Mouse (Mus musculus): ENCODE data around the gene Aqr.

The Aqr gene

GRCm38 (mm10) chr2:114133355-114133754 lies 53.5 kb downstream of the Aqr start:
- DNase-seq = no peak

DNA sequence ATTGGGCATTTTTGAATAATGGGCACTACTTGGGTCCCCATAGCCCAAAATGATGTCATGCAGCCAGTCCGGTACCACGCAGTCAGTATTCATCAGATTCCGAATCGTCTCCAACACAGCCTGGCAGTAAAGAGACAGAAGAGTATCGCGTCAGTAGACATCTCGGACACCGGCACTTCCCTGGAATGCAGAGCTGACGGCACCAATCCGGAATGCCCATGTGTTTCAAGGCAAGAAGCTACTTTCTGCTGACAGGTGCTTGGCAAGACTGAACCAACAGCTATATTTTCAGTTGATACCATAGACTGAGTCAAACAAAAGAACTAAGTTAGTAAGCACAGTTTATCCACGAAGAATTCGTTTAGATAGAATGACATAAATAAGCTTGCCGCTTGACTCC lies 56.2 kb downstream of the Aqr start:
- no peak for DNase-seq

- DNase-seq = no peak
These were observed 63.5 kb downstream of the Aqr start for GRCm38 (mm10) chr2:114123304-114123703.

- peak; percentile 35 for DNase-seq
These were observed 67.4 kb downstream of the Aqr start for GRCm38 (mm10) chr2:114119451-114119850.

- no peak for DNase-seq
These were observed 69.2 kb downstream of the Aqr start for GRCm38 (mm10) chr2:114117665-114118064.

DNA sequence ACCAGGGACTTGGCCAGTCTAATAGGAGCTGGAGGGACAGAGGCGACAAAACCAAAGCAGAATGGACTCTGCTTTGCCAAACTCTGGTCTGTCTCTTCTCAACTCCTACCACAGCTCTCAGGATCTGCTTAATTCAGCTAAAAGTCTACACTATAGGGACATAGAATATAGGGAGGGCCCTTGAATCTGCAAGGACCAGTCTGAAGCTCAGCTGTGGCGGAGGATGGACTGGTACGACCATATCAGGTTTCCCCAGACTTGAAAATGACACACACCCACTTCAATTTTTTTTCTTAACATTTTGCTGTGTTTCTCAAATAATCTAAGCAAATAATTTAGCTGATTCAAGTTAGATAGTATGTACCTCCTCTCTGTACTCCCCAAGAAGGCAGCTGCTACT lies 69.6 kb downstream of the Aqr start:
- no peak for DNase-seq

GRCm38 (mm10) chr2:114115563-114115962 lies 71.3 kb downstream of the Aqr start:
- DNase-seq = no peak

- no peak for DNase-seq
These were observed 79.2 kb downstream of the Aqr start for GRCm38 (mm10) chr2:114107288-114108278.

DNA sequence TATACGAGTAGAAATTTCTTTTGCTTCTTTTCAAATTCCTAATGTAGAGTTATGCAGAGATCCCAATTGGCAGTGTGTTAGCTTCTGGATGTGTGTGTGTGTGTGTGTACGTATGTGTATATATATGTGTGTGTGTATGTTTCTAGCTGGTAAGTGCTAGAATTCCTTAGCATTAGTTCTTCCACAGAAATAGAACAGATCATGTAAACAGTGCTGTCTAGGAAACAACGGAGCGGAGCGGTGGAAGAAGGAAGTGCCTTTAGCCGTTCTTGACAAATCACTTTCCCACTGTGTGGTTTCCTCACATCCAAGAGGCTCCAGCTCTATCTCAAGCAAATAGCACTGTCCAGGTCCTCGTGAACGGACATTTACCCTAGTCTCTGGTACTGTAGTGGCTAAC lies 80.4 kb downstream of the Aqr start:
- no peak for DNase-seq

DNA sequence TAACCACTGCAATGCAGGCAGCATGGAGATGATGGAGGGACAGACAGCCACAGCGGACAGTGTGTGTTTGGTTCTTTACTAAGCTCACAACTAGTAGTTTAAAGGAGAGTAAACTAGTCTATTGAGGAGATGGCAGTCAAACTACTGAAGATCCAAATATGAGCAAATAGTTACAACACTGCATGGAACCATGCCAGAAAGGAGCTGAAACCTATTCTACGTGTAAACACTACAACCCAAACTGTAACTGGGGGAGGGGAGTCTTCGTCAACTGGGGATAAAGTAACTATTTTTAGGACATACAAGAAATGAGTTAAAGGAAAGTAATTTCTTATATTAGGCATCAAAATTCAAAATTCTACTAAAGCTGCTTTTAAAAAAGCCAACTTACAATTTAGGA lies 84.4 kb downstream of the Aqr start:
- no peak for DNase-seq

GRCm38 (mm10) chr2:114100834-114101233 lies 86.0 kb downstream of the Aqr start:
- no peak for DNase-seq

DNA sequence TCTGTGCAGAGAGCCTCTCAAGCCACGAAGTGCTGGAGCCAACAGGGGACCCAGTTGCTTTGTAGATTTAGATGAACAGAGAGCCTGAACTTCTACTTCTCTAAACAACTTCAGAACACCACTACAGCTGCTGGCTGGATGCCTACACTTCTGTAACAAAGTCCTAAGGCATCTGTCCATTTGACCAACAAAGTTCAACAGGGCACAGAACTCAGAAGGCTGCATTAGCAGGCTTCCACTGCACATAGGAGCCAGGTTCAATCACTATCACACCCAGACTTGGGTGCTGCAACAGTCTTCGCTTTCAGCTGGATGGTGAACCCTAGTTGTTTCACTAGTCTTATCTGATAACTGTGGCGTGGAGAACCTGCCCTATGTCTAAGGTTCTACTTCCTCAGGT lies 87.0 kb downstream of the Aqr start:
- no peak for DNase-seq

- no peak for DNase-seq
These were observed 87.7 kb downstream of the Aqr start for GRCm38 (mm10) chr2:114099109-114099508.

GRCm38 (mm10) chr2:114097627-114098026 lies 89.2 kb downstream of the Aqr start:
- no peak for DNase-seq

DNA sequence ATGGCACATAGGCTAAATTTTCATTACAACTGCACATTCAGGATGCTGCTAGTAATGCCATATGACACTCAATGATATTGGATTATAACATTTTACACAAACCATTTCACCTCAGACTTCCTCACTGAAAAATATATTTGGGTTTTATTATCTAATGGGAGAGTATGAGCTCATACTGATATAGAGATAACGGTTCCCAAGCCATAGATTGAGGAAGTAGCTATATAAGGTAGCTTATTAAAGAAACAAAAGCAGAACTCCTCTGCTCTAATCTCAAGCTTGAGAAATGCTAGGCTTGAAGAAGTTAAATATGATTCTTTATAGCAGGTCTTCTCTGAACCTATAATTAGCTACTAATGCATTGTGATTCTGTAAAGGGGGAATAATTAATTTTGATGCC lies 90.3 kb downstream of the Aqr start:
- no peak for DNase-seq

DNA sequence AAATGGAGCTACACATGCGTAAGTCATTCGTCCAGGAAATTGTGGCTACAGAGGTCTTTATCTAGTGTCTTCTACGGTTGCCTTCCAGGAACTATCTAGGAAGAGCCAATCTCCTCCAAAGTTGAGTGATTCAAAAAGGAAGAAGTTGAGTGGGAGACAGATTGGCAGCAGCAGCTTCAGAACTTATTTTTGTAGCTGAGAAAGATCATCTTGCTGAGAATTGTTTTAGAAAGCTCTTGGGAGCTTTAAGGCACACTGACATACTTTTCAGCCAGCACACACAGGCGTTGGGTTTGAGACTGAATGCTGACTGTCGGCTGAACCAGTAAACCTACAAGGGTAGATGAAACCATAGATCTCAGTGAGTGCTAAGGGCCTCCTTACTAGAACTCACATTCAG lies 91.5 kb downstream of the Aqr start:
- no peak for DNase-seq

DNA sequence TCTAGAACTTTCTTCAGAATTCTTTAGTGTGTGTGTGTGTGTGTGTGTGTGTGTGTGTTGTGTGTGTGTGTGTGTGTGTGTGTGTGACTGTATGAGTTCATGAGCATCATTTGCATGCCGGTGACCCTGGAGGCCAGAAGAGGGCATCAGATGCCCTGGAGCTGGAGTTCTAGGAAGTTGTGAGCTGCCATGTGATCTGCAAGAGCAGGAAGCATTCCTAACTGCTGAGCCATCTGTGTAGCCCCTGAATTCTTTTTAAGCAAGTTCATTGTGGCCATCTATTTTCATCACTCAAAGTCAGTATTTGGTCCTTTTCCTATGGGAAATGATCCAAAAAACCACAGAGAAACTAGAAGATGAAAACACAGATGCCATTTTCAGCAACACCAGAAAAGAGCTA lies 92.1 kb downstream of the Aqr start:
- no peak for DNase-seq

DNA sequence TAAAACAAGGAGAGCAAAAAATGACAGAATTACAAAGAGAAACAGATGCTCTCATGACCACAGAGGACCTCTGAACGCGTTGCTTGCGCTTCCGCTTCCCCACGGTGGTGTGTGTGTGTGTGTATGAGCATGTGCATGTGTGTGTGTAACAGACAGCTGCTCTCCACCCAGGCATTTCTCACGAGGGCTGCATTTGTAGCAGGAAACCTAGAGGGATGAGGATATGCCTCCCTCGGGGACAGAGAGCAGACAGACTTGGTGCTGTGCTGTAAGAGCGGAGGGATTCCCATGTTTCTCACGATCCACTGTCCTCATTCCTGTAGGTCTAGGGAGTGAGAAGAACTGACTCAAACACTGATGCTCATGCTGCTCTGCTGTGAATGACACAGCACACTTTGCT lies 93.2 kb downstream of the Aqr start:
- DNase-seq = no peak

- peak; percentile 50 for DNase-seq
These were observed 97.0 kb downstream of the Aqr start for GRCm38 (mm10) chr2:114089862-114090261.

GRCm38 (mm10) chr2:114087271-114087670 lies 99.6 kb downstream of the Aqr start:
- no peak for DNase-seq

DNA sequence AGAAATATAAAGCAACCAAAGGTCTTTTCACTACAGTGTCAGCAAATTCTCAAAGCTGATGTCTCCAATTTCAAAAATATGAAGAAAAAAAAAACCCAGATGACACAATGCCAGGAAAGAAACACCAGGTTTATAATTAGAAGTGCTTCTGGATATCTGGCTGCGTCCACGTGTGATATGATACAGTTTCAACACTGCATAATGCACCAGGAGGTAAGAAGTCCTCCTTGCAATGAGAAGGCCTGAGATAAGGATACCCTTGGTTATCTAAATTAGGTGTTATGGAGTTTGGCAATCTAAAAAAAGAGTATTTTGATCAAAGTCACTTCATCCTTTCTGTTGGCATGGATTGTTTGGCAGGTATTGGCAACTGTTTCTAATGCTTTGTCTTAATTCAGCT lies 114.9 kb downstream of the Aqr start:
- no peak for DNase-seq

- no peak for DNase-seq
These were observed 120.6 kb downstream of the Aqr start for GRCm38 (mm10) chr2:114066226-114066625.

- DNase-seq = no peak
These were observed 122.8 kb downstream of the Aqr start for GRCm38 (mm10) chr2:114064004-114064403.

- no peak for DNase-seq
These were observed 126.7 kb downstream of the Aqr start for GRCm38 (mm10) chr2:114060071-114060591.

GRCm38 (mm10) chr2:114059608-114060007 lies 127.2 kb downstream of the Aqr start:
- DNase-seq = no peak

Data from kidney, adult 9 months (tissue).